ENCODE assay signal across 8 mouse cellular contexts in the genomic region with DNA sequence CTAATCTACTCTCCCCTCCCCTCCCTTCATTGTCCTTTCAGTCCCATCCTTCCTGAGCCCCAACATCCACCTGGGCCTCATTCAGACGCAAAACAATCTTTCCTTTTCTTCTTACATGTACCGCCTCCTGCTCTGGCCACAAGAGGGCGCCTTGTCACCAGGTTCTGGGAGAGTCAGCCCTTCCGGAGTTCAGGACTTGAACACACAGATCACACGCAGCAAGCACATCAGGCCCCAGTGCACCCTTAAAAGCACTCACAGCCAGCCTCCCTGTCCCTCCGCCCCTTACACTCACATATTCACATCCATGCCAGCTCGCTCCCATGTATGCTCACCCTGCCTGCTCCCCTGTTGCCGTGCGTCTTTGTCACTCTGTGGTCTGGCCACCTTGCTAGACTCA. TPM values are rescaled to one million over a fixed set of nuclear protein-coding genes. Genes with fewer than 3 reads are reported as not detected.
DNase-seq lines count a peak whose midpoint lies in the region; ATAC-seq and TF ChIP-seq lines count a peak whose summit lies in the region.

No protein-coding gene starts in this region.

- H3K9me3 ChIP-seq in heart, embryonic 11.5 days (replicated peaks; ENCODE audit: control insufficient read depth, low read length) = no peaks in the 10 kb centered on the region
- no peaks in the 10 kb centered on the region for H3K9me3 ChIP-seq in kidney, embryonic 15.5 days (replicated peaks)
- H3K9me3 ChIP-seq in limb, embryonic 15.5 days = no peaks in the 10 kb centered on the region
- no peaks in the 10 kb centered on the region for H3K9me3 ChIP-seq in midbrain, postnatal 0 days (ENCODE audit: low read length)

- H3K79me2 ChIP-seq in C2C12 (ENCODE audit: control insufficient read depth, insufficient read depth) = no peaks in the 10 kb centered on the region

- DNase-seq in brain, adult 2 months (ENCODE audit: low read depth, low spot score) = peak; percentile 98
- DNase-seq in midbrain, postnatal 0 days (ENCODE audit: low spot score) = peak; percentile 89
- DNase-seq in spleen, postnatal 10 days (ENCODE audit: low spot score in 2 of 2) = peak; percentile 78 to 93

- no peak overlapping the region for H3ac ChIP-seq in C2C12 (ENCODE audit: control insufficient read depth, insufficient read length, low read depth)

- H3K36me3 ChIP-seq in C2C12 (ENCODE audit: control insufficient read depth, insufficient read depth) = no peaks in the 10 kb centered on the region
- no peaks in the 10 kb centered on the region for H3K36me3 ChIP-seq in heart, embryonic 11.5 days (ENCODE audit: control insufficient read depth, insufficient read depth, low read length)
- no peaks in the 10 kb centered on the region for H3K36me3 ChIP-seq in kidney, embryonic 15.5 days
- H3K36me3 ChIP-seq in limb, embryonic 15.5 days = no peaks in the 10 kb centered on the region
- H3K36me3 ChIP-seq in midbrain, postnatal 0 days (ENCODE audit: insufficient read depth, low read length) = no peaks in the 10 kb centered on the region

- WGBS in heart, embryonic 11.5 days (ENCODE audit: insufficient replicate concordance) = 24% methylated on average over 9 of the region's 9 CpGs
- WGBS in kidney, embryonic 15.5 days = 26% methylated on average over 9 of the region's 9 CpGs
- 20% methylated on average over 9 of the region's 9 CpGs for WGBS in limb, embryonic 15.5 days
- 17% methylated on average over 9 of the region's 9 CpGs for WGBS in midbrain, postnatal 0 days

- no peaks in the 10 kb centered on the region for H3K79me3 ChIP-seq in C2C12 (ENCODE audit: low read depth)

- no peak overlapping the region for H3K27ac ChIP-seq in embryonic fibroblast, embryonic 13.5 days (ENCODE audit: insufficient read depth, low read length)
- H3K27ac ChIP-seq in heart, embryonic 11.5 days (ENCODE audit: low read depth, low read length) = 0 out of 2 replicates have a peak overlapping the region, but pooled peaks have one; percentile 11
- H3K27ac ChIP-seq in kidney, embryonic 15.5 days = peak overlapping the region; percentile 78
- H3K27ac ChIP-seq in limb, embryonic 15.5 days = peak overlapping the region; percentile 71
- no peak overlapping the region for H3K27ac ChIP-seq in midbrain, postnatal 0 days (ENCODE audit: low read depth, low read length)

- peaks cover 6% of the 10 kb centered on the region for H3K27me3 ChIP-seq in C2C12 (ENCODE audit: control insufficient read depth, insufficient read depth, insufficient read length)
- H3K27me3 ChIP-seq in heart, embryonic 11.5 days (ENCODE audit: control insufficient read depth, insufficient read depth, low read length) = no peaks in the 10 kb centered on the region
- H3K27me3 ChIP-seq in kidney, embryonic 15.5 days = no peaks in the 10 kb centered on the region
- no peaks in the 10 kb centered on the region for H3K27me3 ChIP-seq in limb, embryonic 15.5 days
- H3K27me3 ChIP-seq in midbrain, postnatal 0 days (ENCODE audit: insufficient read depth, low read length) = no peaks in the 10 kb centered on the region

- no peaks in the 10 kb centered on the region for H3K4me1 ChIP-seq in embryonic fibroblast, embryonic 13.5 days (ENCODE audit: control insufficient read depth, insufficient read depth, low read length)
- H3K4me1 ChIP-seq in heart, embryonic 11.5 days (ENCODE audit: control insufficient read depth, insufficient read depth, low read length) = peaks cover 44% of the 10 kb centered on the region
- H3K4me1 ChIP-seq in kidney, embryonic 15.5 days = peaks cover 48% of the 10 kb centered on the region
- peaks cover 47% of the 10 kb centered on the region for H3K4me1 ChIP-seq in limb, embryonic 15.5 days
- H3K4me1 ChIP-seq in midbrain, postnatal 0 days (ENCODE audit: insufficient read depth, low read length) = 0 out of 2 replicates have a peak, but pooled peaks cover 5% of the 10 kb centered on the region

- H3K9ac ChIP-seq in heart, embryonic 11.5 days (ENCODE audit: low read depth, low read length) = peak overlapping the region; percentile 44; the same call in 1 of the 2 replicates
- no peak overlapping the region for H3K9ac ChIP-seq in kidney, embryonic 15.5 days
- no peak overlapping the region for H3K9ac ChIP-seq in limb, embryonic 15.5 days
- peak overlapping the region; percentile 19; the same call in 1 of the 2 replicates for H3K9ac ChIP-seq in midbrain, postnatal 0 days (replicated peaks; ENCODE audit: low read length, poor library complexity, severe bottlenecking)

- H3K4me3 ChIP-seq in C2C12 (ENCODE audit: insufficient read depth, poor library complexity, severe bottlenecking) = no peak overlapping the region
- H3K4me3 ChIP-seq in embryonic fibroblast, embryonic 13.5 days (ENCODE audit: insufficient read depth, low read length) = no peak overlapping the region
- no peak overlapping the region for H3K4me3 ChIP-seq in heart, embryonic 11.5 days (ENCODE audit: low read depth, low read length)
- no peak overlapping the region for H3K4me3 ChIP-seq in kidney, embryonic 15.5 days (replicated peaks)
- no peak overlapping the region for H3K4me3 ChIP-seq in limb, embryonic 15.5 days
- H3K4me3 ChIP-seq in midbrain, postnatal 0 days (ENCODE audit: low read depth, low read length) = no peak overlapping the region

- peak overlapping the region; percentile 12; the same call in 1 of the 2 replicates for H3K4me2 ChIP-seq in heart, embryonic 11.5 days
- H3K4me2 ChIP-seq in kidney, embryonic 15.5 days = peak overlapping the region; percentile 23; the same call in 1 of the 2 replicates
- peak overlapping the region; percentile 8; the same call in 1 of the 2 replicates for H3K4me2 ChIP-seq in limb, embryonic 15.5 days
- no peak overlapping the region for H3K4me2 ChIP-seq in midbrain, postnatal 0 days (ENCODE audit: low read depth, low read length, poor library complexity, severe bottlenecking)

- no peak for ATAC-seq in heart, embryonic 11.5 days (replicated peaks; ENCODE audit: insufficient number of reproducible peaks, low FRiP score, low TSS enrichment)
- 0 out of 2 replicates have a peak, but pooled peaks have one; percentile 43 for ATAC-seq in kidney, embryonic 15.5 days (replicated peaks; ENCODE audit: low FRiP score)
- 0 out of 2 replicates have a peak, but pooled peaks have one; percentile 32 for ATAC-seq in limb, embryonic 15.5 days (ENCODE audit: insufficient number of reproducible peaks, low FRiP score, low TSS enrichment, low read depth)
- ATAC-seq in midbrain, postnatal 0 days (ENCODE audit: low FRiP score) = peak; percentile 54

- TF ChIP-seq CTCF in C2C12 (IDR thresholded peaks at IDR 0.05; ENCODE audit: control insufficient read depth, insufficient read depth, insufficient read length) = peak; percentile 61
- peak; percentile 91 for TF ChIP-seq CTCF in embryonic fibroblast, embryonic 13.5 days (IDR thresholded peaks at IDR 0.05; ENCODE audit: borderline replicate concordance, insufficient read depth, low read length)
- peak; percentile 98 for TF ChIP-seq CTCF in midbrain, postnatal 0 days (IDR thresholded peaks at IDR 0.05)

- no peak for TF ChIP-seq POLR2A in embryonic fibroblast, embryonic 13.5 days (IDR thresholded peaks at IDR 0.05; ENCODE audit: low read depth, low read length)

TF ChIP-seq in C2C12, 6 proteins besides CTCF, POLR2A, EP300 and RAD21:
- TF ChIP-seq USF1 (IDR thresholded peaks at IDR 0.05; ENCODE audit: low read depth) (no peak), MYOG (IDR thresholded peaks at IDR 0.05; ENCODE audit: control insufficient read depth, extremely low read depth, insufficient read length) (no peak), MAX (IDR thresholded peaks at IDR 0.05) (no peak), MYOD1 (IDR thresholded peaks at IDR 0.05; ENCODE audit: control insufficient read depth, insufficient read length, low read depth) (no peak), CEBPB (IDR thresholded peaks at IDR 0.05; ENCODE audit: low read depth) (no peak), FOSL1 (IDR thresholded peaks at IDR 0.05; ENCODE audit: insufficient read depth, low read length, poor library complexity, severe bottlenecking) (no peak)

RNA-seq across cellular contexts. Expression of a gene that starts 45.6 kb away (rescaled TPM):
- 2.9 TPM for polyA plus RNA-seq in C2C12 (2012; fragmentation: generic; extraction: Trizol)
- polyA plus RNA-seq in embryonic fibroblast, embryonic 13.5 days (2011; ENCODE audit: insufficient read length, low read depth, missing spikeins) = 5.0 and 6.5 TPM in 2 replicates
- 21.2 and 21.9 TPM in 2 replicates for polyA plus RNA-seq in heart, embryonic 11.5 days (2014; fragmentation: Nextera tagmentation; extraction: Ambion mirVana)
- polyA plus RNA-seq in kidney, embryonic 15.5 days (2015; fragmentation: Nextera tagmentation; extraction: Ambion mirVana) = 22.3 and 22.5 TPM in 2 replicates
- 16.8 and 17.1 TPM in 2 replicates for polyA plus RNA-seq in limb, embryonic 15.5 days (2015; fragmentation: Nextera tagmentation; extraction: Ambion mirVana)
- total RNA-seq in midbrain, postnatal 0 days (2014; rRNA removed) = 36.2 and 49.8 TPM in 2 replicates
- polyA plus RNA-seq in midbrain, postnatal 0 days (2015; fragmentation: Nextera tagmentation; extraction: Ambion mirVana) = 59.2 and 65.1 TPM in 2 replicates

RNA-seq across cellular contexts. Expression of a gene that starts 56.6 kb away (rescaled TPM):
- not detected for polyA plus RNA-seq in C2C12 (2012; fragmentation: generic; extraction: Trizol)
- not detected in 2 replicates for polyA plus RNA-seq in embryonic fibroblast, embryonic 13.5 days (2011; ENCODE audit: insufficient read length, low read depth, missing spikeins)
- polyA plus RNA-seq in heart, embryonic 11.5 days (2014; fragmentation: Nextera tagmentation; extraction: Ambion mirVana) = 0.04 TPM in 1 of 2 replicates, not detected in the other
- not detected in 2 replicates for polyA plus RNA-seq in kidney, embryonic 15.5 days (2015; fragmentation: Nextera tagmentation; extraction: Ambion mirVana)
- polyA plus RNA-seq in limb, embryonic 15.5 days (2015; fragmentation: Nextera tagmentation; extraction: Ambion mirVana) = 0.06 and 0.10 TPM in 2 replicates
- 0.60 and 0.80 TPM in 2 replicates for total RNA-seq in midbrain, postnatal 0 days (2014; rRNA removed)
- polyA plus RNA-seq in midbrain, postnatal 0 days (2015; fragmentation: Nextera tagmentation; extraction: Ambion mirVana) = 0.10 and 0.37 TPM in 2 replicates

Comparison
In these comparisons a context has a peak if more than half of its experiments do, and no peak if none do; other contexts are left out.
1. H3K27ac ChIP-seq: peak in heart, embryonic 11.5 days (single experiment), kidney, embryonic 15.5 days (single experiment) and limb, embryonic 15.5 days (single experiment); none in embryonic fibroblast, embryonic 13.5 days (single experiment) and midbrain, postnatal 0 days (single experiment).
2. H3K9ac ChIP-seq: peak in heart, embryonic 11.5 days (single experiment) and midbrain, postnatal 0 days (single experiment); none in kidney, embryonic 15.5 days (single experiment) and limb, embryonic 15.5 days (single experiment).
3. Peak in every context shown above with its lines, with median percentiles within 50 percentile points of each other: CTCF ChIP-seq and DNase-seq.